Mouse (Mus musculus): ENCODE results near the gene Slc9b1. TPM values are rescaled to one million over a fixed set of nuclear protein-coding genes. Genes with fewer than 3 reads are reported as not detected.

Slc9b1 gene
- total and polyA plus RNA-seq, 3 experiments = 0.13 to 7.4 (median 0.55) TPM

DNA sequence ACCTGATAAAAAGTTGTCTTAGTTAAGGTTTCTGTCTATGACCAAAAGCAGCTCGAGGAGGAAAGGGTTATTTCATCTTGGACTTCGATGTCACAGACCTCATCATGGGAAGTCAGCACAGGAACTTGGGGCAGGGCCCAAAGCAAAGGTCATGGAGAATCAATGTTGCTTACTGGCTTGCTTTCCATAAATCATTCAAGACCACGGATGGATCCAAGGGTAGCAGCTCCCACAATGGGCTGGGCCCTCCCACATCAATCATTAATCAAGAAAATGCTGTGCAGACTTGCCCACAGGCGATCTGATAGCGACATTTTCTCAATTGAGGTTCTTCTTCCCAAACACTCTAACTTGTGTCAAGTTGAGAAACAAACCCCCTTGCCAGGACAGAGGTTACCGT is 48.3 kb downstream of the Slc9b1 start:
- Histone ChIP-seq H3K4me1 (ENCODE audit: insufficient read depth, low read depth, low read length) (peaks cover 2% of the 10 kb centered on the region; the same call in 1 of the 2 replicates), H3K36me3 (replicated peaks) (no peaks in the 10 kb centered on the region), H3K9me3 (replicated peaks) (no peaks in the 10 kb centered on the region), H3K4me3 (ENCODE audit: low read depth, low read length) (no peak overlapping the region), H3K27me3 (ENCODE audit: insufficient read depth, low read length) (no peaks in the 10 kb centered on the region)
- ATAC-seq (ENCODE audit: extremely low read depth, insufficient number of reproducible peaks, low FRiP score, poor library complexity, severe bottlenecking) = no peak
- DNase-seq (ENCODE audit: low spot score) = no peak
- TF ChIP-seq TAL1 (conservative IDR thresholded peaks at IDR 0.05; ENCODE audit: low read depth, low read length) (no peak), POLR2AphosphoS5 (IDR thresholded peaks at IDR 0.05; ENCODE audit: insufficient replicate concordance, low read depth, low read length) (no peak), CTCF (IDR thresholded peaks at IDR 0.05; ENCODE audit: low read depth, low read length) (no peak), GATA1 (IDR thresholded peaks at IDR 0.05; ENCODE audit: borderline replicate concordance, low read length) (no peak), GATA2 (IDR thresholded peaks at IDR 0.05; ENCODE audit: borderline replicate concordance, low read depth, low read length) (no peak)

GRCm38 (mm10) chr3:135397112-135397511 is 49.3 kb downstream of the Slc9b1 start:
- TF ChIP-seq TAL1 (conservative IDR thresholded peaks at IDR 0.05; ENCODE audit: low read depth, low read length) = no peak
- no peak for TF ChIP-seq GATA1 (IDR thresholded peaks at IDR 0.05; ENCODE audit: borderline replicate concordance, low read length)
- no peak for TF ChIP-seq GATA2 (IDR thresholded peaks at IDR 0.05; ENCODE audit: borderline replicate concordance, low read depth, low read length)
- TF ChIP-seq CTCF (IDR thresholded peaks at IDR 0.05; ENCODE audit: low read depth, low read length) = no peak
- TF ChIP-seq POLR2AphosphoS5 (IDR thresholded peaks at IDR 0.05; ENCODE audit: insufficient replicate concordance, low read depth, low read length) = no peak
- Histone ChIP-seq H3K27me3 (ENCODE audit: insufficient read depth, low read length) (no peaks in the 10 kb centered on the region), H3K36me3 (replicated peaks) (peaks cover 6% of the 10 kb centered on the region), H3K4me1 (ENCODE audit: insufficient read depth, low read depth, low read length) (peaks cover 4% of the 10 kb centered on the region; the same call in 1 of the 2 replicates), H3K4me3 (ENCODE audit: low read depth, low read length) (no peak overlapping the region), H3K9me3 (replicated peaks) (no peaks in the 10 kb centered on the region)
- DNase-seq (ENCODE audit: low spot score) (no peak), ATAC-seq (ENCODE audit: extremely low read depth, insufficient number of reproducible peaks, low FRiP score, poor library complexity, severe bottlenecking) (no peak)

GRCm38 (mm10) chr3:135402201-135402658 is 54.4 kb downstream of the Slc9b1 start:
- peak; percentile 65; the same call in 1 of the 2 replicates for TF ChIP-seq CTCF (IDR thresholded peaks at IDR 0.05; ENCODE audit: low read depth, low read length)
- no peak for TF ChIP-seq GATA2 (IDR thresholded peaks at IDR 0.05; ENCODE audit: borderline replicate concordance, low read depth, low read length)
- no peak overlapping the region for H3K4me3 ChIP-seq (ENCODE audit: low read depth, low read length)
- ATAC-seq (ENCODE audit: extremely low read depth, insufficient number of reproducible peaks, low FRiP score, poor library complexity, severe bottlenecking) = peak; percentile 87
- H3K4me1 ChIP-seq (ENCODE audit: insufficient read depth, low read depth, low read length) = peaks cover 12% of the 10 kb centered on the region
- peaks cover 43% of the 10 kb centered on the region for H3K36me3 ChIP-seq (replicated peaks)
- H3K9me3 ChIP-seq (replicated peaks) = no peaks in the 10 kb centered on the region
- no peaks in the 10 kb centered on the region for H3K27me3 ChIP-seq (ENCODE audit: insufficient read depth, low read length)
- peak; percentile 77 for DNase-seq (ENCODE audit: low spot score)

GRCm38 (mm10) chr3:135403211-135403610 is 55.4 kb downstream of the Slc9b1 start:
- no peaks in the 10 kb centered on the region for H3K9me3 ChIP-seq (replicated peaks)
- H3K27me3 ChIP-seq (ENCODE audit: insufficient read depth, low read length) = no peaks in the 10 kb centered on the region
- H3K4me3 ChIP-seq (ENCODE audit: low read depth, low read length) = no peak overlapping the region
- ATAC-seq (ENCODE audit: extremely low read depth, insufficient number of reproducible peaks, low FRiP score, poor library complexity, severe bottlenecking) = no peak
- TF ChIP-seq POLR2AphosphoS5 (IDR thresholded peaks at IDR 0.05; ENCODE audit: insufficient replicate concordance, low read depth, low read length) (no peak), CTCF (IDR thresholded peaks at IDR 0.05; ENCODE audit: low read depth, low read length) (no peak), GATA1 (IDR thresholded peaks at IDR 0.05; ENCODE audit: borderline replicate concordance, low read length) (no peak), TAL1 (conservative IDR thresholded peaks at IDR 0.05; ENCODE audit: low read depth, low read length) (no peak), GATA2 (IDR thresholded peaks at IDR 0.05; ENCODE audit: borderline replicate concordance, low read depth, low read length) (no peak)
- no peak for DNase-seq (ENCODE audit: low spot score)
- H3K36me3 ChIP-seq (replicated peaks) = peaks cover 47% of the 10 kb centered on the region
- peaks cover 12% of the 10 kb centered on the region for H3K4me1 ChIP-seq (ENCODE audit: insufficient read depth, low read depth, low read length)

GRCm38 (mm10) chr3:135403856-135404255 is 56.0 kb downstream of the Slc9b1 start:
- Histone ChIP-seq H3K4me3 (ENCODE audit: low read depth, low read length) (no peak overlapping the region), H3K4me1 (ENCODE audit: insufficient read depth, low read depth, low read length) (peaks cover 12% of the 10 kb centered on the region), H3K27me3 (ENCODE audit: insufficient read depth, low read length) (no peaks in the 10 kb centered on the region), H3K9me3 (replicated peaks) (no peaks in the 10 kb centered on the region), H3K36me3 (replicated peaks) (peaks cover 50% of the 10 kb centered on the region)
- no peak for DNase-seq (ENCODE audit: low spot score)
- no peak for ATAC-seq (ENCODE audit: extremely low read depth, insufficient number of reproducible peaks, low FRiP score, poor library complexity, severe bottlenecking)
- no peak for TF ChIP-seq CTCF (IDR thresholded peaks at IDR 0.05; ENCODE audit: low read depth, low read length)
- TF ChIP-seq GATA2 (IDR thresholded peaks at IDR 0.05; ENCODE audit: borderline replicate concordance, low read depth, low read length) = no peak
- no peak for TF ChIP-seq GATA1 (IDR thresholded peaks at IDR 0.05; ENCODE audit: borderline replicate concordance, low read length)
- TF ChIP-seq POLR2AphosphoS5 (IDR thresholded peaks at IDR 0.05; ENCODE audit: insufficient replicate concordance, low read depth, low read length) = no peak
- TF ChIP-seq TAL1 (conservative IDR thresholded peaks at IDR 0.05; ENCODE audit: low read depth, low read length) = no peak

DNA sequence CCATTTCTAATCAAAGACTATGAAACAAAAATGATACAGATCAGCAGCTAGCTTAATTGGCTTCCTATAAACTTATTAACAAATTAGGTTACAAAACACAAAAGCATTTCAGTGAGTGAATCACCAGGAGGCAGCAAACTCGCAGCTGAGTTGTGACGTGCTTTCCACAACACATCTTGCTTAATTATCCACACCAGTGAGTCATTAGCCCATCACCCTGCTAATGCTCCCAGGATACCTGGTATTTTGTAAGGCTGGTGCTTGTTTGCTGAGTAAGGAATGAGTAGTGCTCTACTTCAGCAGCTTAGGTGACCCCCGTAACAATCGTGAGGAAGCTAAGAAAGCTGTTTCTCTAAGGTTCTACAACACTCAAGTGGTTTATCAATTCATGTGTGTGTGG is 56.8 kb downstream of the Slc9b1 start:
- no peaks in the 10 kb centered on the region for H3K27me3 ChIP-seq (ENCODE audit: insufficient read depth, low read length)
- DNase-seq (ENCODE audit: low spot score) (no peak), ATAC-seq (ENCODE audit: extremely low read depth, insufficient number of reproducible peaks, low FRiP score, poor library complexity, severe bottlenecking) (no peak)
- peaks cover 12% of the 10 kb centered on the region for H3K4me1 ChIP-seq (ENCODE audit: insufficient read depth, low read depth, low read length)
- peaks cover 56% of the 10 kb centered on the region for H3K36me3 ChIP-seq (replicated peaks)
- TF ChIP-seq POLR2AphosphoS5 (IDR thresholded peaks at IDR 0.05; ENCODE audit: insufficient replicate concordance, low read depth, low read length) (no peak), CTCF (IDR thresholded peaks at IDR 0.05; ENCODE audit: low read depth, low read length) (no peak), TAL1 (conservative IDR thresholded peaks at IDR 0.05; ENCODE audit: low read depth, low read length) (no peak), GATA2 (IDR thresholded peaks at IDR 0.05; ENCODE audit: borderline replicate concordance, low read depth, low read length) (no peak), GATA1 (IDR thresholded peaks at IDR 0.05; ENCODE audit: borderline replicate concordance, low read length) (no peak)
- peaks cover 2% of the 10 kb centered on the region; the same call in 1 of the 2 replicates for H3K9me3 ChIP-seq (replicated peaks)
- H3K4me3 ChIP-seq (ENCODE audit: low read depth, low read length) = no peak overlapping the region

Data from G1E (cell line).